Mouse (Mus musculus): Measurements from ENCODE around the gene Nkain2. TPM values are rescaled to one million over a fixed set of nuclear protein-coding genes. Genes with fewer than 3 reads are reported as not detected.

The Nkain2 gene
- polyA plus RNA-seq, 1 experiment from 2014 or later, result 1.00 TPM

GRCm38 (mm10) chr10:31728036-31728435 is 1162.2 kb downstream of the Nkain2 start:
- Histone ChIP-seq H3K9me3 (replicated peaks; ENCODE audit: control insufficient read depth, low read length) (no peaks in the 10 kb centered on the region), H3K4me2 (ENCODE audit: low read depth, low read length) (no peak overlapping the region), H3K4me3 (ENCODE audit: low read depth, low read length) (no peak overlapping the region), H3K9ac (replicated peaks; ENCODE audit: low read length) (no peak overlapping the region), H3K36me3 (replicated peaks; ENCODE audit: control insufficient read depth, insufficient read depth, low read depth, low read length) (no peaks in the 10 kb centered on the region), H3K4me1 (ENCODE audit: control insufficient read depth, insufficient read depth, low read length) (no peaks in the 10 kb centered on the region), H3K27ac (replicated peaks; ENCODE audit: low read depth, low read length) (no peak overlapping the region), H3K27me3 (ENCODE audit: control insufficient read depth, insufficient read depth, low read length) (no peaks in the 10 kb centered on the region)
- no peak for ATAC-seq (replicated peaks; ENCODE audit: insufficient number of reproducible peaks, low FRiP score, low TSS enrichment, low read depth)
- no peak for DNase-seq (ENCODE audit: low spot score)

GRCm38 (mm10) chr10:31647270-31647669 is 1243.0 kb downstream of the Nkain2 start:
- H3K4me3 ChIP-seq (ENCODE audit: low read depth, low read length), result no peak overlapping the region
- H3K4me2 ChIP-seq (ENCODE audit: low read depth, low read length), result no peak overlapping the region
- WGBS, result 83% methylated on average over 3 of the region's 3 CpGs
- no peak overlapping the region for H3K9ac ChIP-seq (replicated peaks; ENCODE audit: low read length)
- no peaks in the 10 kb centered on the region for H3K36me3 ChIP-seq (replicated peaks; ENCODE audit: control insufficient read depth, insufficient read depth, low read depth, low read length)
- H3K9me3 ChIP-seq (replicated peaks; ENCODE audit: control insufficient read depth, low read length), result no peaks in the 10 kb centered on the region
- no peak for ATAC-seq (replicated peaks; ENCODE audit: insufficient number of reproducible peaks, low FRiP score, low TSS enrichment, low read depth)
- no peaks in the 10 kb centered on the region for H3K4me1 ChIP-seq (ENCODE audit: control insufficient read depth, insufficient read depth, low read length)
- no peaks in the 10 kb centered on the region for H3K27me3 ChIP-seq (ENCODE audit: control insufficient read depth, insufficient read depth, low read length)
- no peak overlapping the region for H3K27ac ChIP-seq (replicated peaks; ENCODE audit: low read depth, low read length)
- DNase-seq (ENCODE audit: low spot score), result no peak

GRCm38 (mm10) chr10:31646083-31646482 is 1244.2 kb downstream of the Nkain2 start:
- ATAC-seq (replicated peaks; ENCODE audit: insufficient number of reproducible peaks, low FRiP score, low TSS enrichment, low read depth), result no peak
- H3K27ac ChIP-seq (replicated peaks; ENCODE audit: low read depth, low read length), result no peak overlapping the region
- 62% methylated on average over 1 of the region's 1 CpGs for WGBS
- no peaks in the 10 kb centered on the region for H3K27me3 ChIP-seq (ENCODE audit: control insufficient read depth, insufficient read depth, low read length)
- no peak overlapping the region for H3K9ac ChIP-seq (replicated peaks; ENCODE audit: low read length)
- no peak overlapping the region for H3K4me2 ChIP-seq (ENCODE audit: low read depth, low read length)
- no peaks in the 10 kb centered on the region for H3K9me3 ChIP-seq (replicated peaks; ENCODE audit: control insufficient read depth, low read length)
- no peaks in the 10 kb centered on the region for H3K4me1 ChIP-seq (ENCODE audit: control insufficient read depth, insufficient read depth, low read length)
- no peak for DNase-seq (ENCODE audit: low spot score)
- no peak overlapping the region for H3K4me3 ChIP-seq (ENCODE audit: low read depth, low read length)
- no peaks in the 10 kb centered on the region for H3K36me3 ChIP-seq (replicated peaks; ENCODE audit: control insufficient read depth, insufficient read depth, low read depth, low read length)

Other genes starting within 250 kb of the Nkain2 start
- 2.1 TPM in 1 of 2 replicates, not detected in the other for gene Trdn, start 190.1 kb upstream of the Nkain2 start, polyA plus RNA-seq (2014; fragmentation: Nextera tagmentation; extraction: Ambion mirVana)

Measured in embryonic facial prominence, embryonic 11.5 days (tissue).